Mouse (Mus musculus) liver, adult 2 months (tissue): ENCODE data around the gene Acox3.

Source experiments
- CTCF ChIP-seq: fragments of 200-500 bp; IDR thresholded peaks from 2 replicates; pipeline ENCODE4 v1.5.1; 2011; ENCODE audit warnings: low read depth, low read length, control low read depth
- POLR2A ChIP-seq: fragments of 200-500 bp; IDR thresholded peaks from 2 replicates; pipeline ENCODE4 v1.6.1; 2011; ENCODE audit warnings: low read length, control low read depth; ENCODE audit not compliant: insufficient read depth; ENCODE audit errors: extremely low read depth

GRCm38 (mm10) chr5:35646927-35647326 is 64.1 kb downstream of the Acox3 start:
- no peak for TF ChIP-seq CTCF
- TF ChIP-seq POLR2A, result no peak
